ENCODE assay signal across 11 mouse cellular contexts in genomic region chr12:73317706-73318686, GRCm38 (mm10).
"Had no signal": no experiment of that assay in that cellular context is flagged by ENCODE, and none has a peak within 500 bp of the region (broad histone marks: within the 10 kb centered on the region; RNA-seq: fewer than 3 reads in every experiment).

No protein-coding gene starts in this region.

- ATAC-seq: midbrain, embryonic 15.5 days had no signal

- H3K9me3 ChIP-seq: limb, embryonic 13.5 days; midbrain, embryonic 15.5 days; neural tube, embryonic 13.5 days had no signal

- DNase-seq: kidney, adult 11 months; kidney, postnatal 25 days; left cerebral cortex, postnatal 4 days; lung, adult 18-20 months; retina, postnatal 1 day; thymus, postnatal 25 days had no signal

- H3K36me3 ChIP-seq: midbrain, embryonic 15.5 days had no signal

- H3K27me3 ChIP-seq: midbrain, embryonic 15.5 days; neural tube, embryonic 13.5 days had no signal

- H3K27ac ChIP-seq: limb, embryonic 13.5 days; liver, embryonic 14.5 days; midbrain, embryonic 15.5 days; neural tube, embryonic 13.5 days had no signal

- H3K4me2 ChIP-seq: limb, embryonic 13.5 days; midbrain, embryonic 11.5 days; midbrain, embryonic 15.5 days; neural tube, embryonic 13.5 days had no signal

- H3K9ac ChIP-seq: limb, embryonic 13.5 days; liver, embryonic 14.5 days; midbrain, embryonic 15.5 days; neural tube, embryonic 13.5 days had no signal

- H3K4me3 ChIP-seq: limb, embryonic 13.5 days; midbrain, embryonic 15.5 days; neural tube, embryonic 13.5 days had no signal

- H3K4me1 ChIP-seq: limb, embryonic 13.5 days; midbrain, embryonic 15.5 days had no signal
